Comparison of ENCODE assay signal across 24 mouse cellular contexts in genomic region chr2:166163917-166164316, GRCm38 (mm10).
"Had no signal": no experiment of that assay in that cellular context is flagged by ENCODE, and none has a peak within 500 bp of the region (broad histone marks: within the 10 kb centered on the region; RNA-seq: fewer than 3 reads in every experiment).

No protein-coding gene starts in this region.

- H3K4me2 ChIP-seq: liver, embryonic 12.5 days; liver, embryonic 15.5 days; lung, embryonic 15.5 days; midbrain, embryonic 15.5 days; neural tube, embryonic 12.5 days; neural tube, embryonic 15.5 days; stomach, embryonic 15.5 days had no signal

- H3K9me3 ChIP-seq: liver, embryonic 12.5 days; liver, embryonic 15.5 days; lung, embryonic 15.5 days; midbrain, embryonic 10.5 days; midbrain, embryonic 15.5 days; neural tube, embryonic 12.5 days; neural tube, embryonic 15.5 days; stomach, embryonic 15.5 days had no signal

- H3K9ac ChIP-seq: liver, embryonic 12.5 days; liver, embryonic 15.5 days; lung, embryonic 15.5 days; midbrain, embryonic 15.5 days; neural tube, embryonic 12.5 days; neural tube, embryonic 15.5 days; stomach, embryonic 15.5 days had no signal

- H3K27ac ChIP-seq: kidney, postnatal 0 days; layer of hippocampus, adult 2 months; liver, embryonic 12.5 days; liver, embryonic 15.5 days; lung, embryonic 15.5 days; midbrain, embryonic 15.5 days; neural tube, embryonic 12.5 days; neural tube, embryonic 15.5 days; stomach, embryonic 15.5 days had no signal

- H3K36me3 ChIP-seq: liver, embryonic 12.5 days; liver, embryonic 15.5 days; lung, embryonic 15.5 days; midbrain, embryonic 10.5 days; midbrain, embryonic 15.5 days; neural tube, embryonic 12.5 days; neural tube, embryonic 15.5 days; stomach, embryonic 15.5 days had no signal

- H3K27me3 ChIP-seq: liver, embryonic 12.5 days; liver, embryonic 15.5 days; lung, embryonic 15.5 days; neural tube, embryonic 15.5 days; stomach, embryonic 15.5 days had no signal

- DNase-seq: kidney, adult 2 months; kidney, postnatal 25 days; layer of hippocampus, adult 9-11 months; liver; lung, adult 18-20 months; lung, postnatal 10 days; lung, postnatal 36 days; right cerebral cortex, adult 18-20 months; right cerebral cortex, postnatal 14 days; spleen, adult 18-20 months; thymus, adult 18-20 months; thymus, postnatal 4 days had no signal

- H3K4me3 ChIP-seq: layer of hippocampus, adult 2 months; liver, embryonic 12.5 days; liver, embryonic 15.5 days; lung, embryonic 15.5 days; megakaryocyte, embryonic 14.5 days; midbrain, embryonic 10.5 days; midbrain, embryonic 15.5 days; neural tube, embryonic 12.5 days; neural tube, embryonic 15.5 days; stomach, embryonic 15.5 days had no signal

- H3K4me1 ChIP-seq: liver, embryonic 12.5 days; liver, embryonic 15.5 days had no signal

- ATAC-seq: intestine, postnatal 0 days; liver, embryonic 12.5 days; midbrain, embryonic 15.5 days had no signal
